Mouse (Mus musculus) adrenal gland, postnatal 10 days (tissue): ENCODE results near the gene Naip1. TPM values are rescaled to one million over a fixed set of nuclear protein-coding genes. Genes with fewer than 3 reads are reported as not detected.
"Not testable (repeated sequence)": the region's sequence is repeated elsewhere in the genome, so short reads cannot be mapped to it uniquely, and the experiment has no call there.

Experiments
- DNase-seq: peaks from one replicate; pipeline ENCODE4 v3.0.0; 2021; ENCODE audit warnings: mixed read lengths
- long read RNA-seq, 2 experiments: library from polyadenylated mRNA; stranded (forward); transcript quantifications; one replicate each; pipeline ENCODE4 v2.0.0; 2021
- total RNA-seq, 2 experiments: library from RNA; stranded (reverse); gene quantifications; 2 replicates each; pipeline ENCODE4 v1.2.3; 2021

The Naip1 gene
- under 1 TPM; 0.09 to 0.15 TPM for total RNA-seq
- long read RNA-seq, experiment 1, result 0 reads
- long read RNA-seq, experiment 2, result 0 reads

DNA sequence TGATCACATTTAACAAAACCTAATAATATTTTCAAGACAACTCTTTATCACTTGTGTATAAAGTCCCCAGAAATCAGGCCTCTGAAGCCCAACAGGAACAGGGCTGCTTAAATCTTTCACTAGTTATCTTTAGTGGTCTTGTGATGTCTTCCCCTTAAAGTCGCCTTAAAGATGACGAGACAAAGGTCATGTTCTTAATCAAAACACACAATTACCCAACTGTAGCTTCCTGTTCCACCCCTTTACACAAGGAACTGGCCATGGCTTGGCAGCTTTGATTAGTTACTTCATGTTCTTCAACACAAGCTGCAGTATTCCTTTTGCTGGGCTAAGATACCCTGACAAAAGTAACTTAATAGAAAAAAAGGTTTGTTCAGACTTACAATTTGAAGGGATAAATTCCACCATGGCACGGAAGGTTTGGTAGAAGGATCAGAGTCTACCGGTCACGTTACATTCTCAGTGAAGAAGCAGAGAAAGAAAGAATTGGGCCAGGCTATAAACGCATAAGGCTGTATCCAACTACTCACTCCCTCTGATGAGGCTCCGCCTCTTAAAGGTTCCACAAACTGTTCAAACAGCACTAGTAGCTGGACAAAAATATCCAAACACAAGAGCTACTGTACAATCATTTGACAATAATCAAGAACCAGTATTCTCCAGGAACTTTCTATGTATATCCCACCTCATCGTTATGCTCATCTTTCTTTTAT is at the start of gene Naip1:
Naip1 (minus strand) TSS at position 455 of the 713 bp plus-strand sequence.
- DNase-seq, result not testable (repeated sequence)

- DNase-seq, result not testable (repeated sequence)
These were observed 47.0 kb upstream of the Naip1 start for GRCm38 (mm10) chr13:100499625-100500024.

- no peak for DNase-seq
These were observed 42.7 kb upstream of the Naip1 start for GRCm38 (mm10) chr13:100495337-100495736.

- not testable (repeated sequence) for DNase-seq
These were observed 41.7 kb upstream of the Naip1 start for GRCm38 (mm10) chr13:100494370-100494769.

DNA sequence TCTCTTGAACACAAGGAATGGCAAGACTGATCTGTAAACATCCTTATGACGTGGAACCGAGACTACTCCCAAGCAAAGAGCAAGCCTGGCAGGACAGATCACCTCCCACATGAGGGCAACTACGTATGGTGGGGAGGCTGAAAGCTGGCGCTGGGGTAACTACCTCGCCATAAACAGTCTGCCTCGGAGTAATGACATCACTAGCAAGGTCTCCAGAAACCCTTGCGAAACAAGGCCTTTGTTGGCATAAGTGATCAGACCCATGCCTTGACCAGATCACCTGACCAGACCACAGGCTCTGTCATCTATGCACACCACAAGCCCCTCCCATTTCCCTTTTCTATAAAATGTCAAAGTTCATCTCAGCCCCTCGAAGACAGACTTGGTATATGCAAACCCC is 40.6 kb upstream of the Naip1 start:
- no peak for DNase-seq

DNA sequence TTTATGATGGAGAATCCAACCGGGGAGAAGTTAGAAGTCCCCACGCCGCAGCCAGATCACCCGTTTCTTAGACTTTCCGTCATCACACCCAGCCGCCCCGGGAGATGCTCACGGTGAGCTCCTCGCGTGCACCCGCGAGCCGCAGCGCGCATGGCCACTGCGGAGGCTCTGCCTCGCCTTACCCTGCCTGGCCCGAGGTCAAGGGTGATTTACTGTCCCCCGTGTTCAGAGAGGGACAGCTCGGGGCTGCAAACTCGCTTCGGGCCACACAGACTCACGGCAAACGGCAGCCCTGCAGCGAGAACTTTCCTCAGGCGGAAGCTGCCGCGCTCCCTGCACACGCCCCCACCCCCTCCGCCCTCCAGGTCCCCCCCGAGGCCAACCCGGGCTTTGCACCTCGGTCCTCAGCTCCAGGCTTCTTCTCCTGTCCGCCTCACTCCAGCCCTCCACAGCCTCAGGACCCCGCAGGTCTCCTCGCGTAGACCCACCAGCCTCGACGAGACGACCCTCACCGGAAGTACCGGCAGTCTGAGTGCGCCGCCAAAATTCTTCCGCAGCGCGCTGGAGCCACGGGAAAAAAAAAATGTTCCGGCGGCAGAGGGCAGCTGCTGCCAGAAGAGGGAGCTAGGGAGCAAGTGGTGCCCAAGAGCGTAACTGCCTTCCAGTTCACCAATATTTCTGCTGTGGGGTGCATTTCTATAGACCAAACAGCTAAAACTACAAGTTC is 39.6 kb upstream of the Naip1 start, which contains the start of gene Gtf2h2:
Gtf2h2 (minus strand) TSS at position 519 of the 727 bp plus-strand sequence.
- peak; percentile 92 for DNase-seq

GRCm38 (mm10) chr13:100491623-100492022 is 39.0 kb upstream of the Naip1 start:
- no peak for DNase-seq

DNA sequence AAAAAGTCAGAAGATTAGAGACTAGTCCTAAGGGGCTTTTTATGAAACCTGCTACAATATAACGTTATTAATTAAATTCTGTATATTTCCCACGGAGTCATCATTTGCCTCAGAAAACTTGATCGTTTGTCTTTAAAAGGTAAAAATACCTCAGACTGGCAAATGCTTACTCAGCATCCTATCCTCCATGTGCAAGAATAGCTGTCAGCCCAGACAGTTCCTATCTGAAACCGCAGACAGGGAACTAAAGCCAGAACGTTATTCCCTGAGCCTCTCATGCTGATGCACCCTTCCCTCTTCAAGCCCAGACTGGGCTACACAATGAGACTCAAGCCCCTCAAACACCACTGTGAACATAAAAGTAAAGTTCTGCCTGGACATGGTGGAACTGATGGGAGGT is 37.8 kb upstream of the Naip1 start:
- no peak for DNase-seq

GRCm38 (mm10) chr13:100483610-100484009 is 30.9 kb upstream of the Naip1 start:
- no peak for DNase-seq

- DNase-seq, result no peak
These were observed 11.0 kb upstream of the Naip1 start for GRCm38 (mm10) chr13:100463527-100464222.

- no peak for DNase-seq
These were observed 8.7 kb upstream of the Naip1 start for GRCm38 (mm10) chr13:100461336-100461735.

- no peak for DNase-seq
These were observed 3.2 kb downstream of the Naip1 start for GRCm38 (mm10) chr13:100449495-100449894.

DNA sequence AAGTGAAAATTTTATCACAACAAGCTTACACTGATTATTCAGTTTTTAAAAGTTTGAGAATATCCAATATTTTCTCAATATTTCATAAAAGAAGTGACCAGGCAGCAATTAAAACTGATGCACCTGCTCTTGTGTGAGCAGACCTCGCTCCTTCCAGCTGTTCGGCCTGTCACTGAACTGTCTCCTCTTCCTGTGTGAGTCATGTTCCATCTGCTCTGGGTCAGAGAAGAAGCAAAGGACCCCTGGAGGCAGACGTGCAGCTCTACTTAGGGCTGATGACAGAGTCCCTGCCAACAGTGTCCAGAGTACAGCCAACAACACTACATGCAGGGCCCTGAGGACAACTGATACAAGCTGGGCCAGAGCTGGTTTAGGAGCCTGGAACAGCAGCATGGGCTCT is 12.6 kb downstream of the Naip1 start:
- DNase-seq, result no peak

GRCm38 (mm10) chr13:100438701-100439100 is 14.0 kb downstream of the Naip1 start:
- DNase-seq, result no peak

DNA sequence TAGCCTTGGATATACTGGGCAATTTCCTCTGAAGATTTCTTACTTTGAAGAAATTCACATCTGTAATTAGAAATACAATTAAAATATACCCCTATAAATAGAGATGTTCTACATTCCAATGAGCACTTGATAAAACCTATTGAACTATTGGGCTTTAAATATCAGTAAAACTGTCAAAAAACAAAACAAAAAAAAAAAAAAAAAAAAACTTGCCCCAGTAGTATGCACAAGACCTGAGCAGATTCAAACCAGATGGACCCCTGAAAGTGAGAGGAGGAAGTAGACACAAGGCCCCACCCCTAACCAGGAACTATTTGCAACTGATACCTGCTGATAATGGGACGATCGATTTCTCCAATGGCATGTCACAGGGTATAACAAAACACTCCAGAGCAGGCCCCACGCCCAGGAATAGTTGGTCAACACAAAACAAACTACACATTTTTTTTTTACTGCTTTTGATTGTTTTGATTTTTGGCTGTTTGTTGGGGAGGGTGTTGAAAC is 15.3 kb downstream of the Naip1 start:
- DNase-seq, result no peak

GRCm38 (mm10) chr13:100436556-100437163 is 16.0 kb downstream of the Naip1 start:
- DNase-seq, result not testable (repeated sequence)

DNA sequence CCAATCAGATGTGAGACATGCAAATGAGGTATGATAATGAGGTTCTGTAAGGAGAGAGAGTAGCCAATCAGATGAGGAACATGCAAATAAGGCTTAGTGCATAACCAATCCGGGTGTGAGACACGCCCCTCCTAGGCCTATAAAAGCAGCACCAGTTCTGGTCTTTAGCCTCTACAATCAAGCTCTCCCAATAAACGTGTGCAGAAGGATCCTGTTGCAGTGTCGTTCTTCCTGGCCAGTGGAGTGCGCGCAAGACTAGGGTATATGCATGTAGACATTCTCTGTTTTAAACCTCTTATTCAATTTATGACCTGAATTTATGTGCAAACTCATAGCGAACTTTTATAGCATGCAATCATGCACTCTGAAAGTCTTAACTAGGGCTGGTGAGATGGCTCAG is 32.7 kb downstream of the Naip1 start:
- not testable (repeated sequence) for DNase-seq

- DNase-seq, result no peak
These were observed 38.2 kb downstream of the Naip1 start for GRCm38 (mm10) chr13:100414428-100414827.

GRCm38 (mm10) chr13:100409825-100410224 is 42.8 kb downstream of the Naip1 start:
- no peak for DNase-seq

- DNase-seq, result no peak
These were observed 43.5 kb downstream of the Naip1 start for GRCm38 (mm10) chr13:100409181-100409580.

- DNase-seq, result no peak
These were observed 44.4 kb downstream of the Naip1 start for GRCm38 (mm10) chr13:100408242-100408641.
